19 mouse cellular contexts compared by ENCODE assay signal in genomic region chr2:32340836-32341633, GRCm38 (mm10). TPM values are rescaled to one million over a fixed set of nuclear protein-coding genes. Genes with fewer than 3 reads are reported as not detected.
DNase-seq lines count a peak whose midpoint lies in the region; TF ChIP-seq lines count a peak whose summit lies in the region.
"Had no signal": no experiment of that assay in that cellular context is flagged by ENCODE, and none has a peak within 500 bp of the region (broad histone marks: within the 10 kb centered on the region; RNA-seq: fewer than 3 reads in every experiment).

No protein-coding gene starts in this region.

- WGBS in kidney, adult 2 months: 83% methylated on average over 13 of the region's 13 CpGs

- H3K4me3 ChIP-seq in left cerebral cortex, adult 2 months: no peak overlapping the region
- no peak overlapping the region for H3K4me3 ChIP-seq in cortical plate, adult 2 months (ENCODE audit: insufficient read depth, low read length)
- H3K4me3 ChIP-seq in kidney, adult 2 months (ENCODE audit: insufficient read depth, low read depth, low read length): no peak overlapping the region
- H3K4me3 ChIP-seq: erythroblast, embryonic 14.5 days; forebrain, embryonic 15.5 days; limb, embryonic 12.5 days; liver, embryonic 15.5 days; neural tube, embryonic 13.5 days had no signal

- H3K27me3 ChIP-seq in kidney, adult 2 months (replicated peaks; ENCODE audit: control insufficient read depth, insufficient read depth, low read length): no peaks in the 10 kb centered on the region
- H3K27me3 ChIP-seq: forebrain, embryonic 15.5 days; limb, embryonic 12.5 days had no signal

- H3K27ac ChIP-seq in left cerebral cortex, adult 2 months: peak overlapping the region; percentile 96
- peak overlapping the region; percentile 70 for H3K27ac ChIP-seq in cortical plate, adult 2 months (ENCODE audit: insufficient read depth, low read length)
- H3K27ac ChIP-seq in kidney, adult 2 months (ENCODE audit: insufficient read depth, low read depth, low read length): no peak overlapping the region
- H3K27ac ChIP-seq: forebrain, embryonic 15.5 days; limb, embryonic 12.5 days; liver, embryonic 15.5 days; neural tube, embryonic 13.5 days had no signal

- DNase-seq in frontal cortex, postnatal 36 days (ENCODE audit: low spot score in 2 of 2): peak; percentile 70 to 76
- DNase-seq in frontal cortex, postnatal 10 days (ENCODE audit: low spot score in 2 of 2): no peak
- no peak for DNase-seq in left cerebral cortex, adult 2 months (ENCODE audit: extremely low spot score in 1 of 2, low spot score in 2 of 2)
- no peak for DNase-seq in left cerebral cortex, postnatal 4 days
- peak; percentile 89 for DNase-seq in brain, adult 2 months (ENCODE audit: low read depth, low spot score)
- DNase-seq in kidney, adult 2 months: no peak
- no peak for DNase-seq in heart, postnatal 36 days
- DNase-seq: gastrocnemius, postnatal 14 days; kidney, postnatal 4 days; thymus, adult 2 months had no signal

- H3K4me1 ChIP-seq in cortical plate, adult 2 months (ENCODE audit: control insufficient read depth, insufficient read depth, low read length): peaks cover 14% of the 10 kb centered on the region
- no peaks in the 10 kb centered on the region for H3K4me1 ChIP-seq in kidney, adult 2 months (ENCODE audit: control insufficient read depth, insufficient read depth, low read length)
- H3K4me1 ChIP-seq: limb, embryonic 12.5 days; liver, embryonic 15.5 days had no signal

- H3K36me3 ChIP-seq in kidney, adult 2 months (ENCODE audit: control insufficient read depth, insufficient read depth, low read length): no peaks in the 10 kb centered on the region
- H3K36me3 ChIP-seq: forebrain, embryonic 15.5 days; G1E; liver, embryonic 15.5 days had no signal

- intact Hi-C loops in left cerebral cortex, adult 2 months (cut with DNase I): no loop called here
- intact Hi-C loops in left cerebral cortex, postnatal 4 days (cut with DNase I): no loop called here
- intact Hi-C loops in heart, postnatal 36 days (cut with DNase I): no loop called here

- peak; percentile 32; the same call in 1 of the 2 replicates for TF ChIP-seq POLR2A in cortical plate, adult 2 months (IDR thresholded peaks at IDR 0.05; ENCODE audit: extremely low read depth, insufficient read depth, low read length)
- no peak for TF ChIP-seq POLR2A in kidney, adult 2 months (IDR thresholded peaks at IDR 0.05; ENCODE audit: low read depth, low read length)

- TF ChIP-seq CTCF in left cerebral cortex, adult 2 months (IDR thresholded peaks at IDR 0.05): no peak
- TF ChIP-seq CTCF in cortical plate, adult 2 months (IDR thresholded peaks at IDR 0.05; ENCODE audit: extremely low read depth, insufficient read depth, low read length): no peak
- no peak for TF ChIP-seq CTCF in kidney, adult 2 months (conservative IDR thresholded peaks at IDR 0.05; ENCODE audit: insufficient read depth, insufficient read length, low read depth, low read length)

RNA-seq across cellular contexts. Expression of gene Ciz1, which starts 11.1 kb away (rescaled TPM):
- 10 to 100 TPM; 89.7 to 90.1 TPM for total RNA-seq in left cerebral cortex, adult 2 months (2021)
- 100 to 1,000 TPM in 1 of 2 experiments, 10 to 100 TPM in 1; 87.7 to 101 TPM for total RNA-seq in left cerebral cortex, postnatal 4 days (2021)
- polyA plus RNA-seq in cortical plate, adult 2 months (2012; rRNA removed): 171 and 184 TPM in 2 replicates
- 130 and 131 TPM in 2 replicates for polyA plus RNA-seq in kidney, adult 2 months (2012; rRNA removed)
- 10 to 100 TPM; 25.0 to 33.3 TPM for total RNA-seq in heart, postnatal 36 days (2021)

RNA-seq across cellular contexts. Expression of gene Dnm1, which starts 12.1 kb away (rescaled TPM):
- total RNA-seq in left cerebral cortex, adult 2 months (2021): 1,000 to 10,000 TPM; 1,259 to 1,310 TPM
- total RNA-seq in left cerebral cortex, postnatal 4 days (2021): 100 to 1,000 TPM; 241 to 308 TPM
- 1,325 and 1,395 TPM in 2 replicates for polyA plus RNA-seq in cortical plate, adult 2 months (2012; rRNA removed)
- polyA plus RNA-seq in kidney, adult 2 months (2012; rRNA removed): 8.3 and 12.6 TPM in 2 replicates
- 1 to 10 TPM; 4.0 TPM for total RNA-seq in heart, postnatal 36 days (2021)
- total RNA-seq: megakaryocyte-erythroid progenitor cell, adult 5-6 weeks had no signal
- polyA plus RNA-seq: CD4-positive, CD25-positive, alpha-beta regulatory T cell, adult 4 months had no signal

RNA-seq across cellular contexts. Expression of gene 1110008P14Rik, which starts 40.7 kb away (rescaled TPM):
- 100 to 1,000 TPM; 341 to 349 TPM for total RNA-seq in left cerebral cortex, adult 2 months (2021)
- 100 to 1,000 TPM; 101 to 110 TPM for total RNA-seq in left cerebral cortex, postnatal 4 days (2021)
- polyA plus RNA-seq in cortical plate, adult 2 months (2012; rRNA removed): 931 and 1,007 TPM in 2 replicates
- 182 and 215 TPM in 2 replicates for polyA plus RNA-seq in kidney, adult 2 months (2012; rRNA removed)
- 10 to 100 TPM; 43.9 to 44.3 TPM for total RNA-seq in heart, postnatal 36 days (2021)

RNA-seq across cellular contexts. Expression of gene Lcn2, which starts 47.0 kb away (rescaled TPM):
- 10 to 100 TPM in 1 of 2 experiments, under 1 TPM in 1; 0.44 to 19.4 TPM for total RNA-seq in left cerebral cortex, adult 2 months (2021)
- 1 to 10 TPM; 1.9 TPM for total RNA-seq in left cerebral cortex, postnatal 4 days (2021)
- 0.25 and 0.58 TPM in 2 replicates for polyA plus RNA-seq in cortical plate, adult 2 months (2012; rRNA removed)
- polyA plus RNA-seq in kidney, adult 2 months (2012; rRNA removed): 8.0 and 9.4 TPM in 2 replicates
- total RNA-seq in heart, postnatal 36 days (2021): 1 to 10 TPM; 3.1 to 7.0 TPM
- total RNA-seq: G1E had no signal
- polyA plus RNA-seq: CD4-positive, CD25-positive, alpha-beta regulatory T cell, adult 4 months had no signal

RNA-seq across cellular contexts. Expression of gene Swi5, which starts 53.2 kb away (rescaled TPM):
- 100 to 1,000 TPM; 186 to 193 TPM for total RNA-seq in left cerebral cortex, adult 2 months (2021)
- 100 to 1,000 TPM; 228 to 230 TPM for total RNA-seq in left cerebral cortex, postnatal 4 days (2021)
- 256 and 268 TPM in 2 replicates for polyA plus RNA-seq in cortical plate, adult 2 months (2012; rRNA removed)
- polyA plus RNA-seq in kidney, adult 2 months (2012; rRNA removed): 191 and 242 TPM in 2 replicates
- total RNA-seq in heart, postnatal 36 days (2021): 100 to 1,000 TPM; 188 to 208 TPM

Comparison
In these comparisons a context has a peak if more than half of its experiments do, and no peak if none do; other contexts are left out.
1. DNase-seq: peak in frontal cortex, postnatal 36 days (2 of 2) and brain, adult 2 months (single experiment); none in frontal cortex, postnatal 10 days (0 of 2), left cerebral cortex, adult 2 months (0 of 2), left cerebral cortex, postnatal 4 days (single experiment), kidney, adult 2 months (single experiment) and heart, postnatal 36 days (0 of 2).
2. RNA of gene Dnm1, which starts 12.1 kb away (total RNA-seq): 1,259 to 1,310 TPM in left cerebral cortex, adult 2 months and 241 to 308 TPM in left cerebral cortex, postnatal 4 days; 4.0 TPM in heart, postnatal 36 days; every median in the first group is over 10 times any median in the second.